Mouse (Mus musculus): ENCODE data around the gene Msi2.

Gene Msi2

DNA sequence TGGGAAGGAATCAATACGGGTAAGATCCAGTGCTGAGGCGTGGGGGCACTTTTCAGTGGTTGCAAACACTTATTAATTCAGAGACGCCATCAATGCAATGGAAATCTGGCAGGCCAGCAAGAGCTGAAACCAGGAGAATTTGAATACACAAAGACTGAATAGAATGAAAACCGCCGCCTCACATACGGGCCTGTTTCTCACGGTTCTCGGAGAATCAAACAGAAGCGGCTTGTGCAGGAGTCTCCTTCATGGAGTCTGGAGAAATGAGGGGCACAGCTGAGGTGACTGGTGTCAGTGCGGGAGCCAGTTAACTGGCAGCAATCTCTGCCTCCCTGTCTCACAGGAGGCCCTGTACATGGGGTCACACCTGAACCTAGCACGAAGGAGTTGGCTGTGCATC, 235.7 kb downstream of the Msi2 start:
- DNase-seq (ENCODE audit: low spot score) = no peak

DNA sequence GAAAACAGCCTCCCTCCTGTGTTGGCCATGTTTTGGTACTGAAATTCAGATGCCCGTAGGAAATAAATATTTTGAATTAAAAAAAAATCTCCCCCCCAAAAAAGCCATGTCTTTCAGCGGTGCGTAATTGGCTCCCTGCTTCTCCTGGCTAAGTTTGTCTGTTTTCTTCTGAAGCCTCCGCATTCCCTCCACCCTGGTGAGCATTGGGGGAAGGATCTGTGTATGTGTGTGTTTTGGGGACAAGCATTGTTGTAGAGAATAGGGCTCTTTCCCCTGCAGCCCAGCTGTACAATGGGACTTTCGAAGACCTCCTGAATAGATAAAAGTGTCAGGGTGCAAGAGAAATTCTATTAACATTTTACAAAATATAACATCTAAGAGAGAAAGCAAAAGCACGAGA, 236.1 kb downstream of the Msi2 start:
- DNase-seq (ENCODE audit: low spot score) = no peak

DNA sequence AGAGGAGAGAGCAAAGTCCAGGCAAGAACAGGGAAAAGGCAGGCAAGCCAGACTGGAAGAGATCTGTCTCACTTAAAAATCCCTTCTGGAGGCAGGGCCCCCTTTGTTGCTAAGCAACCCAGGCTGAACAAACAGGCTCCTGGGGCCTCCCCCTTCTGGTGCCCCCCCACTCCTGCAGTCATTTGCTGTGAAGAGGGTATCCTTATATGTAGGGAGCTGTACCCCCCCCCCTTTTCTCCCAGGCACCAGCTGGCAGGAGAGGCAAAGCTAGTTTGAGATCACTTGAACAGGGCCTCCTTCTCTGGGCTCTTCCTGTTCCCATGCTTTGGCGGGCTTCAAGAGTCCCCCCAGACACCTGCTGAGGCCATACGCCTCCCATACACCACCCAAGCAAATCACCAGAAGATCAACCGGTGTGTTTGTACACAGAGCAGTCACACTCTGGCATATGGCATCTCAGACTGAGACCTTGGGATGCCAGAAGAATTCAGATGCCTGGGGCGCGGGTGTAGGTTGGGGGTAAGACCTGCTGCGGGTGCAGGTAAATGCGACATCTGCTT, 236.6 kb downstream of the Msi2 start:
- DNase-seq (ENCODE audit: low spot score) = no peak

DNA sequence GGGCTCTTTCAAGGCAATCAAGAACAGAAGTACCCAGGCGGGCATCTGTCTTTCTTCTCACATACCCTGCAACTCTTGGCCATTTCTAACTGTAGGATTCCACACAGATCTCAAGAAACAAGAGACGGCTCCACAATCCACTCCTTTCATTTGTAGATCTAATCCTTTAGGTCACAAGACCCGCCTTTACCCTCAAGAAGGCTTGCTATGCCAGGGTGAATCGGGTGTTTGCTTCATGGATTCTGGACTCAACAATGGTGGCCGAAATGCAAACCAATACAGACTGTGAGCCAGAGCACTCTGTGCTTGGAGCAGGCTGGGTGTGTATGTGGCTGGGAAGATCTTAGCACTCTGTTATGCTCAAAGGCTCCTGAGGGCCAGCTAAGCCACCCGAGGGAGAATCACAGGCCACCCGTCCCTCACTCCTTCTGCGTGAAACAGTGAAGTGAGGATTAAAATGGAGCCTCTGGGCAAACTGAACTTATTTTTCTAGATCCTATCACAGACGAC, 237.2 kb downstream of the Msi2 start:
- DNase-seq (ENCODE audit: low spot score) = no peak

DNA sequence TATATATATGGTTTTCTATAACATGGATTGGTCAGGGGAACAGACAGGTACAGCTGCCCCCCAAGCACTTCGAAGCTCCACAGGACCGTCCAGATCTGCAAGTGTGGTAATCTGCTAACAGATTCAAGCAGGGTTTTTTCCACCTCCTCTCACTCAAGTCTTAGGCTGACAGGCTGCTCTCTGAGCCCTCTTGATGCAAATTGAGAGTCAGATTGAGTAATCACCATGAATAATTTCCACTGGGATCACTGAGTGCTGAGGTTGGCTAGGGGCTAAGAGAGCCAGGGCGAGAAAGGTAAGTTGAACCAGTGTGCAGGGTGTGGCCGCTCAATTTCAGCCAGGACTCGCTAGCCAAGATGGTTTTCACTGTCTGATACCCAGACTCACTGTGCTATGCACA, 238.8 kb downstream of the Msi2 start:
- DNase-seq (ENCODE audit: low spot score) = no peak

DNA sequence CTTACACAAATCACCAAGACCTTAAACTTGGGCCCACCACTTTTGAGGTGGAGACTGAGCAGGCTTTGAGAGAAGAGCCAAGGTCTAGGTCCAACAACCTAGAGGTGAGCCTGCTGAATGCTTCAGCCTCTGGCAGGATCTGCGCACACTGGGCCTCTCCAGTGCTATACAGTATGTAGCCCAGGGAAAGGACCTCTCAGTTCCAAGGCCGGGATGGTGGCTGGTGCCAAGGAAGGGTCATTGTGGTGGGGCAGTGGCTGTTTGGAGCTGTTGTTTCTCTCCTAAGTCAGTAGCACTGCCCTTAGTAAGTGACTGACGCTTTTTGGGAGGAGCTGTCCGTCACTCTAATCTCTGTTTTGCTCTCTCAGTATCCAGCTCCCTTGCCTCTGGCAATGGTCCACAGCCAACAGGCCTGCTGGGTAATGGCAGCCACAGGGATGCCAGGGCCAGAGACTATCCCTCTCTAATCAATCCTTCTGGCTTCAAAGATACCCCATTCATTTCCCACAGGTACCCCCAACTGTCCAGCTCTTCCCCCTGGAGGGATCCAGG, 243.3 kb downstream of the Msi2 start:
- no peak for DNase-seq (ENCODE audit: low spot score)

DNA sequence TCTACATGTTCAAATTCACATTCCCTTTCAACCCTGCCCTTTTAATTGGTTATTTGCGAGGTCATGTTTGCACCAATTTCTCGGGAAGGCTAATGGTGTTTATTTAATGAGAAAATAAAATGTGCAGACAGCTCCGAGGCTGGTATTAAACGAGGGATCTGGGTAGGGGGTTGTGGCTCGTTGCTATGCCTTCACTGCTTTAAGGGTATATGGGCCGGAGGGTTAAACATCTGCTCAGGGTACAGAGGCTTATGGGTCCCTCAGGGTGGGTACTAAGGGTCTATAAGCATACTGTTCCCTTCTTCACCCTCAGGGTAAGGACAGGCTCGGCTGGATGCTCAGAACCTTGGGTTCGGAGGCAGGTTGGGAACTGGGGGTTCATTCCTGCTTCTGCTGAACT, 245.6 kb downstream of the Msi2 start:
- DNase-seq (ENCODE audit: low spot score) = no peak

DNA sequence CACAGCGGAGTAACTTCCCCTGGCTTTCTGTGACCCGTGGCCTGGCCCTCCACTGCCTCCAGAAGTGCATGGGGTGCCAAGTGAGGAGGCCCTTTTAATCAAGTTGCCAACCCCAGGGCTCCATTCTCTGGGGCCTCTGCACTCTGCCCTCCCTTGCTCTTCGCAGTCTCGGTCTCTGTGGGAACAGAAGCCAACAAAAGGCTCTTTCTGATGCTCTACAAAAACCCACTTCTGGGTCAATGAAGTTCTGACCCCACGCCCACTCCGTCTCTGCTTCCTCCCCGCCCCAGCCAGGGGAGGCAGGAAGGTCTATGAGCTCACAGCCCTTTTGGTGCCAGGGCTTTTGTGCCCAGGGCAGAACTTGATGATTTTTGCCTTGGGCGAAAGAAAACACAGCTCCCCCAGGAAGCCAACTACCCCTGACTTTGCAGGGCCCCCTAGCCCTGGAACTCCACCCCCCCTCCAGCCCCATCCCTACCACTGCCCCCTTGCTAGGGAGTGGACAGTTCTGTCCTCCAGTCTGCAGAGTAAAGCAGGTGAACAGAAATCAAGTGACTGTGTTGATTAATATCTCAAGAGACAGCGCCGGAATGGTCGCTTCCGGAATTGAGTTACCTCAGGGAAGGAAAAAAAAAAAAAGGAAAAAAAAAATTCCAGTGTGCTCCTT, 246.2 kb downstream of the Msi2 start:
- DNase-seq (ENCODE audit: low spot score) = no peak

DNA sequence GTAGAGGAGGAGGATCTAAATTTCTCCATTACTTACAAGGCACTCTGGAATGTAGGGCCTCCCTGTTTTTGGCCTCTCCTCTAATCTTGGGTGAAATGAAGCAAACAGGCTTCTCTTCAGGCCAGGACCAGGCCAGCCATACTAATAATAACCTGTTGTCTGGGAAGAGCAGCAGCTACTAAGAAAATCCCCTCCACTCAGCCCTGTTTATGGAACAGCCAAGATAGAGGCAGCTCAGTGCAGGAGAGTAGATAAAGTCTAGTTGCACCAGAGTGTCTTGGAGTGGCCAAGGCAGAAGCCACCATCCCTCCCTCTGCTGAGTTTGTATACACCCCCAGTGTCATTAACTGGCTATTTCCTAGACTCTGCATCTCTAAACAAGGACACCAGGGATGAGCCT, 247.7 kb downstream of the Msi2 start:
- DNase-seq (ENCODE audit: low spot score) = no peak

DNA sequence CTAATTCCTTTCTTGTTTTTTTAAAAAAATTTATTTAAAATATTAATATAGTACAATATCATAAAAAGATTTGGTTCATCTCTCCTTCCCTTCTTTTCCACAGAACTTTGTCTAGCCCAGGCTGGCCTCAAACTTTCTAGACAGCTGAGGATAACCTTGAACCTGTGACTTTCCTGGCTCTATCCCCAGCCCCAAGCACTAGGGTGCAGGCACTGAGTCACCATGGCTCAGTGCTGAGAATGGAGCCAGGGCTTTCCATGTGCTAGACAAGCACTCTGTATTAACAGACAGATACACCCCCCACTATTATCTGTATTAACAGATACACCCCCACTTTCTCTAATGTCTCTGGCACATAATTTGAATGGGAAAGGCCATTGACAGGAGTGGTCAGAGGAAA, 249.3 kb downstream of the Msi2 start:
- no peak for DNase-seq (ENCODE audit: low spot score)

DNA sequence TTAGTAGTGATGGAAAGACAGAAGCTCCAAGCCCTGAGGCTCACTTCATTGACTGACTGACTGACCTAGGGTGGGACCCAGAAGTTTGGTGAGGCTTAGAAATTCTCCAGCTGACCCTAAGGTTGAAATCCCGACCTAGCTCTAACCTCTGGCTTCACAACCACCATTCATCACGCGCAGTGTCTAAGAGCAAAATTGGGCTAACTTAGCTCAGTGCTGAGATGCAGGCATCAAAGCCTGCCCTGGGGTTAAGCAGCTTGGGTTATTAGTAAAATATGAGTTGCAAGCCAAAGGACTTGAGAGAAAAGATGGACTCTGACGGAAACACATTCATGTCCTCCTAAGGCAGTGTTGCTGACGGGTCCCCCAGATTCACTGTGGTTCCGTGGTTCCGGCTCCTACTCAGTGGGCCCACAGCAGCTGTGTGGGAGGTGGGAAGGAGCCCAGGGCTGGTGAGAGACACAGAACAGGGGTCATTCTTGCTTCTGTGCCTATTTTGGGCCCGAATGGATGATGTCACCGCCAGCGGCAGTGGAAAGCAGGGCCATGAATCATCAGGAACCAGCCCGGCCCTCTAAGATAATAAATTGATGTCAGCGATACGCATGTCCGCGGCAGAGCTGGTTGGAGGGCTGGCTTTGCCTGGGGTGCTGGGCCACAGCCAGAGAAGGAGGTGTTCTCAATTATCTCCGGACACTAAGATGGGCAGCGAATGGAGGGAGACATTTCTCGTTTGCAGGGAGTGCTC, 250.6 kb downstream of the Msi2 start:
- DNase-seq (ENCODE audit: low spot score) = no peak

DNA sequence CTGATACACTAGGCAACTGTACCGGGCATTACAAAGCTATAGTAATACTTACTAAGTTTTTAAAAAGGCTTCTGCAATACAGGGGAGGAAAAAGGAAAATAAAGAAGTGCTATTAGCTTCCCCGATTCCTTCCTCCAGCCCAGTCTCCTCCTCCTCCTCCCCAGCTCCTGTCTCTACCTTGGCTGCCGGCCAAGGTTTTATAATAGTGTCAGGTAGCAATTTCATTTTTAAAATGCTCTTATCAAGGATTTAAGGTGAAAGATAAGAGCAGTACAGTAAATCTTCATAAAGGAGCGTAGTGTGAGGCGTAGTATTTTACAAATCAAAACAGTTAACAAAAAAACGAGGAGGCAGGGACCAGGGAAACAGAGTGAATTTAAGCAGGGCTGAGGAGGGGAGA, 254.4 kb downstream of the Msi2 start:
- no peak for DNase-seq (ENCODE audit: low spot score)

DNA sequence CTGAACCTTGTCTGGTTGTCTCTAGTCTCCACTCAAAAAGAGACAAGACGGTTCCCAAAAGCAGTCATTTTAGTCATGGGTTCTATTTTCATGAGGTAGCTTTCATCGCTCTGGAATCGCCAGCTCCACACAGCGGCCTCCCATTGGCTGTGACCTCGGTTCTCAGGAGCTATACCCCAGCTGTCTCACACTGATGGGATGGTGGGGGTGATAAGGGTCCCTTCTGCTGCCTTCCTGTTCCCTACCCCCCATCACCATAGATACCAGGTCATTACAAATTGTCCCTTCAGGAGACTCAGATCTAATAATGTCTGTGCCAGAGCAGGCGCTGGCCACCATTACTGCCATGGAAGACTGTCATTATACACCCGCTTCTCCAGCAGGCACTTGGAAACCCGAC, 255.5 kb downstream of the Msi2 start:
- no peak for DNase-seq (ENCODE audit: low spot score)

DNA sequence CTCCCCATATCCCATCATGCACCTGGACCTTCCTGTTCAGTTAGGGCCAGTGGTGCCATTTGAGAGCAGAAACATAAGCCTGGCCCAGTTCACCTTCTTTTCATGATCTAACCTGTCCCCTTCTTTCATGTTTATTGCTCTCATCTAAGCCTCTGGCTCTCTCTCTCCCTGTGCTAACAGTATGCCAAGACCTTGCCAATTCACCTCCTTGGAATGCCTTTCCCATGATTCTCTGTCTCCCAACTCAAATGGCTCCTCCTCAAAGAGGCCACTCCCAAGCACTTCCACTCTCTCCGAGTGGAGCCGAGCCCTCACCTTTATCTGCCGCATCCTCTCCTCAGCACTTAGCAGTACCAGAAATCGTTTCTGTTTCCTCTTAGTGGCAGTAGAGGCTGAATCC, 256.7 kb downstream of the Msi2 start:
- DNase-seq (ENCODE audit: low spot score) = no peak

DNA sequence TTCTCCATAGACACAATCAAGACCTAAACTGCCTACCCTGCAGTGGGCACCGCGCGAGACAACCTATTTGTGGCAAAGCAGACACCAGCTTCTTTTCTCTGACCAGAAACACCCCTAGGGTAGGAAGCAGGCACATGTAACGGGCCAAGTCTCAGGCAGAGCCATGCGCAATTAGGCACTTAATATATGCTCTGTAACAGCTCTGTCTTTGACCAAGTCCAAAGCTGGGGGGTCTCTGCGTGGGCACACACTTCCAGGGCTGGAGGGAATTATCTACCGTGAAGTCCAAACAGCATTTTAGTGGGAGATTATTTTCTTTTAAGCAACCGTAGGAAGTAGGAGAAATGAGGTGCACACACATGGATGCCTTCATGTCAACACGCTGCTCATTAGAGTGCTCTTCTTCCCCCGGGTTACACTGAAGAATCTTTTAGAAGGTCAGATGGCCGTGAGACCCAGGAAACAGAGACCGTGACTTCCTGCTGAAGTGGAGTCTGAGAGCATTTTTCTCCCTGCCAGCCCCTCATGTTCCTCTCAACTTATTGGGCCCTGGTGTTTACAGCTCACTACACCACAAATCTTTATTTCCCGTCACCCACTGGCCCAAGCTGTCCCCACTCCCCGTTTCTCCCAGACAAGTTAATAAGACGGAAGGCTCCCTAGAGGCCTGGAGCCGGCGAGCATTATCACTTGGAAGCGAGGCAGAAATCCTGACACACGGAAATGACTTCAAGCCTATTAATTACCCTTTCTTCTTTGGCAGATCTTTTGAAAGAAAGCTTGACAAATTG, 258.2 kb downstream of the Msi2 start:
- DNase-seq (ENCODE audit: low spot score) = no peak

DNA sequence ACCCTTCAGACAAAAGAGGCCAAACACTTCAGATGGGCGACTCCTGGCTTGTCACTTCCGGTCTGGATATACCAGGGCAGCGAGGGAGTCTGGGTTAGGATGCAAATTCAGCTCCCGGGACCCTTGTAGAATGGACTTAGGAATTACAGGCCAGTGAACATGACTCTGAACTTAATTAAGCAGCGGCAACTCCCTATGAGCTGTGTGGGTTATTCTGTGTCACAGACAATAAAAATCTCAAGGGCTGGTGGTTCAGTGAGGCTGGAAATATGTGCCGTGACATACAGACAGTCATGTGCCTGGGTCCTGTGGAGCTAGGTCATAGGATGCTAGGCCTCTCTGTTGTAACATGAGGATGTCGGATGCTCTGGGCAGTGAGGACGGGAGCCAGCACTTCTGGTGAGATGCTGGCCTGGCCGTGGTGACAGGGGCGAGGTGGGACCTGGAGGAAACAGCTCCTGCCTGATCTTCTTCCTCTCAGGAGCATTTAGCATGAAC, 261.0 kb downstream of the Msi2 start:
- no peak for DNase-seq (ENCODE audit: low spot score)

DNA sequence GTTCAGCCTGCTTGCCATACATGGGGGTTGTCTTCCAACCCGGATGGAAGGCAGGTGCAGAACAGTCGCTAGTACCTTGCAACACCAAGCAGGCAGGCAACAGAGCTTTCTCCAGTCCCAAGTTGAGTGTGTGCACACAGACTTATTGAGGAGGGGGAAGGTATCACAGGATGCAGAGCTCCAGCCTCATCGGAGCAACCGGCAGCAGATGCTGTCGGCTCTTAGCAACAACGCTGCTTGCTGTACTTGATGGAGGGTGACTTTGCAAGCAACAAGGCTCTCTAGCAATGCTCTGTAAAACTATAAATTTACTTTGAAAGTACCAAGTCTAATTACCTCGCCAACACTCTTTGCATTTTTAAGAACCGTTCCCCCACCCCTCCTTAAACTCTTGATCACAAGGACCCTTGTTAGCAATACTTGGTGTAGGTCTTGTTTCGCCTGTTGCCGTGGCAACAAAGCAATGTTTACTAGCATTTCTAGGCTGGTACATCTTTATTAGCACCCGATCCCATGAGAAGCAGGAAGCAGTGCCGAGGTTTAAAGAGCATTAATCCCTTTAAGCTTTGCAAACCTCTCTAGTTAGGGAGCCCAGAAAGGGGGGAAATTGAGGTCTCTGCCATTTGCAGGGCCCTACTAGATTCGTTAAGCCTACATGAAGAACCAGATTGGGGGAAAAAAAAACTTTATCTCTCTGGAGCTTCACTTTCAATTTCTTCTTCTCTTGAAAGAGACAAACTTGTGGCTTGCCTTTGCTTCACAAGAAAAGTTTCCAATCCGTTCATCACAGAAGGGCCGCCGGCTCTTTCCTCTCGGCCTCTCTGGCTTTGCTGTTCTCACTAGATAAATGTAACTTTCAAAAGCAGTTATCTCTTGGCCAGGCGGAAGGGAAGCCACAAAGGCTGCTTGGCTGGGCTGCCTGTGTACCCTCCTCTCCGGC, 263.2 kb downstream of the Msi2 start:
- peak; percentile 4 for DNase-seq (ENCODE audit: low spot score)

DNA sequence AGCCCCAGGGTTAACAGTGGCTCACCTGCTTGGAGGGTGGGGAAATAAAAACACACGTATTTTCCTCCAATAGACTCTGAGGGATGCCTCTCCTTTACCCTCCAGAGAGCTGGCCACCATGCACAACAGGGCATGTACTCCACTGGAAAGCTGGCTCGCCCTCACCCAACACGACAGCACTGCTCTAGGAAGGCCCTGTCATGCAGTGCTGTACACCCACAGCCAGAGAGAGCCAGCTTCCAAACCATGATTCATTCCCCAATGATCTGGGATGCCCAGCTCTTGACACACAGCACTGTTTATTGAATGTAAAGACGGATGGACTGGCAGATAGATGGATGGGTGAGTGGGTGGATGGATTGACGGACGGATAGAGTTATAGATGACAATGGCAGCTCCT, 269.1 kb downstream of the Msi2 start:
- no peak for DNase-seq (ENCODE audit: low spot score)

DNA sequence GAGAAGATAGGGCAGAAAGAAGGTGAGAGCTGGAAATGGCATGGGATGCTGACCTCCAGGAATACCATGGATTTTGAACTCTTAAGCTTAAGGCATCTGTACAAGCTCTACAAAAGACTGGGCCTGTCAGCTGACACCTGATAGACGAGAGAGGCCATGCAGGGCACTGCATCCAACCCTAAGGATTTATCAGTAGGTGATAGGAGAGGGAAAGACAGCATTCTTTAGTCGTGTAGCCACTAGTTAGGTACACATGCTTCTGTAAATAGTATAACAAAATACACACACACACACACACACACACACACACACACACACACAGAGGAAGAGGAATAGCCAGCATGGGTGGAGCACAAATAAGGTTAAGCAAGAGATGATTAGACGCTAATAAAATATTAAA, 269.7 kb downstream of the Msi2 start:
- DNase-seq (ENCODE audit: low spot score) = no peak

DNA sequence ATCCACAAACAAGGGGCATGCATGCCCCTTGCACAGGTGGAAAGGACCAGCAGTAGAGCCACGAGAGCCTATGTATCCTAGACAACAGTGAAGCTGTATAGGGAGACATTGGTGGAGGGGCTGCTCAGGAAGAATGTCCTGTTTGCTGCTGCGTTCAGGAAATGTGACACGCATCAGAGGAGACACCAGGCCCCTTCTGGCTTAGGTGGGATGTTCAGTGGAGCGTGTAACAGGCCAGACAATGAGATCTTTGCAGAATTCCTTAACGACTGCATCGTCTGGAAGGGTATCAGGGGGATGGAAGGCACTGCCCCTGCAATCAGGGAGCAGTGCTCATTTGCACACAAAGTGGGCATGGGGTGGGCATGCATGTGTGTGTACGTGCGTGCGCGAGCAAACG, 271.0 kb downstream of the Msi2 start:
- no peak for DNase-seq (ENCODE audit: low spot score)

DNA sequence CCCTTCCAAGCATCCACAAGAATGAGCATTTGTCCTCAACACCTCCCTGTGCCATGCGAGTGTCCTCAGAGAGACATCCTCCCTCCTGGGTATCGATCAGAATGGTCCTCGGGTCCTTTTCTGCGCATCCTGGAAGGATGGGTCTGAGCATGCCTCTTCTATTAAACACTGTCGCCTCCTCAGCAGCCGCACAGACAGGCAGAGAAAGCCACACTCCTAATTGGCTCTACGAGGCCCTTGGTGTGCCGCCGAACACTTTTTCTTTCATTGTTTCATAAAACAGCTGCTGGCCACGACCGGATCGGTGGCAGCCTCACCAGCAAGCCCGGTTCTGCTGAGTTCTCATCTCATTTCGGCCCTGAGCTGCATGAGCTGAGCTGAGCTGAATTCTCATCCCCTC, 274.4 kb downstream of the Msi2 start:
- DNase-seq (ENCODE audit: low spot score) = no peak
